Mouse (Mus musculus): ENCODE measurements around the gene Rdh16f2.
"Not testable (repeated sequence)": the region's sequence is repeated elsewhere in the genome, so short reads cannot be mapped to it uniquely, and the experiment has no call there.

Gene Rdh16f2

DNA sequence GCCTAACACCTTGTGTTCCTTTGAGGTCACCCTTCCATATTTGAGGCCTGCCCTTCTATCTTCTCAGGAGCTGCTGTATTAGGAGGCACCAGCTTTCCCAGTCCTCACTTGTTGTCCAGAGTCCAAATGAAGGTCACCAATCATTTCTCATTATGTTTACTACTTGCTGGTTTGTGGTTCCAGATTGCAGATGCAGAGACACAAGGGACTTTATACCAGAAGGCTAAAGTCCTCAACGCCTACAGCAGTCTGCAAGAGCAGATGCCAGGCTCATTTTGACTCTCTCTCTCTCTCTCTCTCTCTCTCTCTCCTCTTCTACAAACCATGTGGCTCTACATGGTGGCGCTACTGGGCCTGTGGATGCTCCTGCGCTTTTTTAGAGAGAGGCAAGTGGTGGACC, at the start of gene Rdh16f2:
Gene Rdh16f2, plus strand, starts transcription at position 243 of the 400 bp plus-strand sequence.
- DNase-seq (ENCODE audit: low spot score in 2 of 2): no peak

DNA sequence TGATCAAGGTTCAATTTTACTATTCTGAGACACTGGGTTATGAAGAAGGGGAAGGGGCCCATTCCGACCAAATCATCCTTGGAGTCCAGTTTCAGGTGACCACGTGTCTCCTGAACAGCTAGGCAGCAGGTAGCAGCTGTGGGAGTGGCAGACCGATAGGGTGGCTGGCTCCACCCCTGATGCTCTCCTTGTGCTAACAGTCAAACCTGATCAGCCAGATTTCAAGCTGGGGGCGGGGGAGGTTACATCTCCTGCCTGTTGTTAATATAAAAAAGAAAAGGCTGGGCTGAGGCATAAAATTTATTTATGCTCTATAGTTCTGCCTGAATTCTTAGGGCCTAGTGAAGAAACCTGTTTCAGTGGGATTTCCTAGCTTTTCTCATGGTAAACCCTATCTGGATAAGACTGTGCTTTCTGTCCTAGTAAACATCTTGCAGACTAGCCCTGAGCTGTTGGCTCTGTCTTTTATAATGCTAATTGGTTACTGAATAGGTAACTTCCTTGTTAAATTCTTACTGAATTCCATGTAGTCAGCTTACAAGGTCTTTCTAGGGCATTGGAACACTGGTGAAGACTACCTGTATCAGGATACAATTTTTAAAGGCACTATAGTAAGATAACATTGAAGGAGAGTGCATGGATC, 48.9 kb upstream of the Rdh16f2 start:
- not testable (repeated sequence) for DNase-seq (ENCODE audit: low spot score in 2 of 2)

DNA sequence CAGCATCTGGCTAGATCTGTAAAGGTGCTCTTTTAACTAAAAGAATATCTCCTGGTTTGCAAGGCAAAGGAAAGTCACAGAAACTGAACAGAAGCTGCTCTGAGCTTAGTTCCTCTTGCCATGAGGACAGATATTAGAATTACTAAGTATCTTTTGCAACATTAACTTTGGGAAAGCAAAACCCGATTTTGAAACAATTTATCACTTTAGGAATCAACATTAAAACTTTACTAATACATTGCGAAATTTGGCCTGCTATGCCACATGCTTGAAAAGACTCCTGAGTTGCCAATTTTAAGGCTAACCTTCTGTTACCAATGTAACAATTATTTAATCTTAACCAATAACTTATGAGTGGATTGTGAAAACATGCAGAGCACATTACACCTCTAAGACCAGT, 44.5 kb upstream of the Rdh16f2 start:
- DNase-seq (ENCODE audit: low spot score in 2 of 2): not testable (repeated sequence)

DNA sequence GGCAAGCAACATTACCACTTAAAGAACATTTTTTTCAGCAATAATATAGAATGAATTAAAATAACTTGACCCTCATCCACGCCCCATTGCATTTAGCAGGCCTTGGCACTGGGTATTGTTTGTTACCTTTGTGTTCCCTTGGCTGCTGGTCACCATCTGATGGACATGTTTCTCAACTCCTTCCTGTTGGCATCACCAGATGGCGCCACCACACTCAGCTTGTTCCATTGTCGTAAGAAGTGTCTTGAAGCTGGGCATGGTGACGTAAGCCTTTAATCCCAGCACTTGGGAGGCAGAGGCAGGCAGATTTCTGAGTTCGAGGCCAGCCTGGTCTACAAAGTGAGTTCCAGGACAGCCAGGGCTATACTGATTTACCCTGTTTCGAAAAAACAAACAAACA, 40.9 kb upstream of the Rdh16f2 start:
- no peak for DNase-seq (ENCODE audit: low spot score in 2 of 2)

DNA sequence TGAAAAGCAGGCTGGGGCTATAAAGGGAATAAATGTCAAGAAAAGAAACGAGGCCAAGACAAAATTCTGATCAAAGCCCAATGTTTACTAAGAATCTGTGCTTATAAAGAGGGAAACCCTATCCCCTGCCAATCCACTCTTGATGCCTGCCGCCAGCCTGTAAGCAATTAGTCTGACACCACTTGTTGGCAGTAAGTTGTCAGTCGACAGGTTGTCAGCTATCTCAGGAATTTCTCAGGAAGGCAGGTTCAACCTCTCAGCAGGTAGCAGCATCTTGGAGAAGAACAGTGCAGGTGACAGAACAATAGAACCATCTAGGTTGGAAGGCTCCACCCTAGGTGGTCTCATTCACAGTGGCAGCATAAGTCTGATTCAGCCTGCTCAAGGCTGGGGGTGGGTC, 37.2 kb upstream of the Rdh16f2 start:
- no peak for DNase-seq (ENCODE audit: low spot score in 2 of 2)

DNA sequence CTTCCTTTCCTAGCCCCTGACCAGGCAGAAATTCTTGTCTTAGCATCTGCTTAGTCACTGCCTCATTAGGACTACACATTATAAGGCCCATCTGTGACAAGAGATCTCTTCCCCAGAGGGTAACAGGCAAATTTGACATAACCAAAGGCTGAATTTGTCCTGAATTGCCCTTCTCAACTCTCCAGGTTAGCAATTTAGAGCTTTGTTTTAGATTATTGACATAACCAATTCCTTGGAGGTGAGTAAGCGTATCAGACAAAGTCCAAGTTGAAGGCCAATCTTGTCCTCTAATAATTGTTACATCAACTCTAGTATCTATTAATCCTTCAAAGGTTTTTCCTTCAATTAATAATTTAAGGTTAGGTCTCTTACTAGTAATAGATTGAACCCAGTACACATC, 32.1 kb upstream of the Rdh16f2 start:
- DNase-seq (ENCODE audit: low spot score in 2 of 2): not testable (repeated sequence)

DNA sequence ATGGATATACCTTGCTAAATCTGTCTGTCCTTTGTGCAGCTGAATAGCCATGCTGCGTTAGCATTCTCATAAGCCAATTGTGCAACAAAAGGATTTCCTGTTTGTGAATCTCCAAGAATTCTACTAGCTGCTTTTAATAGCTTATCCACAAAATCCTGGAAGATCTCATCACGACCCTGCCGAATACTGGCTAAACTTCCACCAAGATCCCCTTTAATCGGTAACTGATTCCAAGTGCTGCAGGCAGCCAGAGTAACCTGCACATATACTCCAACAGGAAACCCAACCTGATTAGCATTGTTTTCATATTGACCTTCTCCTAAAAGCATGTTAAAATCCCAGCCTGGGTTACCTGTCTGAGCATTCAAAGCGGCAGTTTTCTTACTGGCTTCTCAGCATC, 31.0 kb upstream of the Rdh16f2 start:
- no peak for DNase-seq (ENCODE audit: low spot score in 2 of 2)

DNA sequence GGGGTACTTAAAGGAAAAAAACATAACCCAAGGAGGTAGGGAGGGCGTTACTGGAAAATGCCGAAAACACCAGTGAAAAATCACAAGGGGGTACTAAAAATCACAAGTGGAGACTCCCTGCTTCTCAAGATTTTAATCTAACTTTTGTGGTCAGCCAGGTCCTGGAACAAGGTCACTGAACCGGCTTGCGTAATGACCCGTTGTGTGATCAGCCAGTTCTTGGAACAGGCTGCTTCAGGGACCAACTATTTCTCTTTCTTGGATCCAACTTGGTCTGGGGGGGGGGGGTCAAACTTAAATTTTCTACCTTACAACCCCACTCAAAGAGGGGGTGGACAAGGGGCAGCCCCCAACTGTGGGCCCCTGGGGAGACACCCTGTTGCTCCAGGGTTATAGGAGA, 28.5 kb upstream of the Rdh16f2 start:
- DNase-seq (ENCODE audit: low spot score in 2 of 2): not testable (repeated sequence)

DNA sequence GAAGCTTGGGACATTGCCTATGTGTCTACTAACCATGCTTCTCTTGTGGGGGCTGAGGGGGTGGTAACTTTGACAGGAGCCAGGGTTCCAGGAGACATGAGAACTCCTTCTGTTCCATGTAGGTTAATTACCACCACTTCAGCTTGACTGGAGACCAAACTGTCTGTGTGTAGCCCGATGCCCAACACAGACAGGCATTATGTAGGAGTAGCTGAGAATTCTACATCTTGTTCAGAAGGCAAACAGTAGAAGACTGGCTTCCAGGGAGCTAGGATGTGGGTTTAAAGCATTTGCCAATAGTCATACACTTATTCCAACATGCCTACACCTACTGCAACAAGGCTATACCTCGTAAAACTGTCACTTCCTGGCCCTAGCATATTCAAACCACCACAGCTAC, 27.7 kb upstream of the Rdh16f2 start:
- DNase-seq (ENCODE audit: low spot score in 2 of 2): no peak

DNA sequence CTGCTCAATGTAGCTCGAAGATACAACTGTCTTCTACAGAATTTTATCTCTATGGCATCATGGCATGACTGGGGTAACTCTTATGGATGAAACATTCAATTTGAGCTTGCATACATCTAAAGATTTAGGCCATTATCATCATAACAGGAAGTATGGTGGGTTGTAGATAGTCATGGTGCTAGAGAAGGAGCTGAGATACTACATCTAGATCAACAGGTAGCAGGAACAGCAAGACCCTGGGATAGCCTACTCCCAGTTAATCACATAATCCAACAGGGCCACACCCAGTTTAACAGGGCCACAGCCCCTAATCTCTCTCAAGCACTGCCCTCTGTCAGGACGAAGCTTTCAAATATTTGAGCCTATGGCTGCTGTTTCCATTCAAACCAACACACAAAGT, 25.5 kb upstream of the Rdh16f2 start:
- DNase-seq (ENCODE audit: low spot score in 2 of 2): no peak

DNA sequence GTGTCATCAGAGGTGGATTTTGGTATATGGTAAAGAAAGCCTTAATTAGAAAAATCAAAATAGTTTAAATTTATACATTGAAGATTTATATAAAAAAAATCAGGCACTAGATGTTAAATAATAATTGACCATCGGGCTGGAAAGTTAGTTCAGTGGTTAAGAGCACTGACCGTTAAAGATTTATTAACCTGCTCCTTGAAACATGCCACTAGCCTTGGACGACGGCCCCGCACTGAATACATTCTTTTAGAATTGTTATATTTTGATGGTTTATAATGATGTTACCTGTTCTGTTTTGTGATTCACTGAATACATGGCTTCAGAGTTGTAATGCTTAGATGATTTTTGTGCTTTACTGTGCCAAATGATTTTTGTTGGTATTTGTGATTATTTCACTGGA, 20.3 kb upstream of the Rdh16f2 start:
- not testable (repeated sequence) for DNase-seq (ENCODE audit: low spot score in 2 of 2)

DNA sequence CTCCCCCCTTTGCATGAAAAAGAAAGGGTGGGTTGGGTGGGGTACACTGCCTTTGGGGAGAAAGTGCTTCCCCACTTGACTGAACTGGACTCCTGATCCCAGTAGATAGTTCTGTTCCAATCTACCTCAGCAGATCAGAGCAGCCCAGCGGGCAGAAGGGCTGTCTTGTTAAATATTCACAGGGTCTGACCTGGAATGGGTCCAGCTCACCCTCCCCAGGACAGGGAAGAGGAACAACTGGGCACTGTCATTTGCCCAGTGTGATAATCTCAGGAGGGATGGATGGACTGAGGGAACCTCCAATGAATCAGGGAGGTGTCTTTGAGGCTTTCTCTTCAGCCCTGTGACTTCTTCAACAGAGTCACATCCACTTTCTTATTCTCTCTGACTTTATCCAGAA, 18.2 kb upstream of the Rdh16f2 start:
- no peak for DNase-seq (ENCODE audit: low spot score in 2 of 2)

DNA sequence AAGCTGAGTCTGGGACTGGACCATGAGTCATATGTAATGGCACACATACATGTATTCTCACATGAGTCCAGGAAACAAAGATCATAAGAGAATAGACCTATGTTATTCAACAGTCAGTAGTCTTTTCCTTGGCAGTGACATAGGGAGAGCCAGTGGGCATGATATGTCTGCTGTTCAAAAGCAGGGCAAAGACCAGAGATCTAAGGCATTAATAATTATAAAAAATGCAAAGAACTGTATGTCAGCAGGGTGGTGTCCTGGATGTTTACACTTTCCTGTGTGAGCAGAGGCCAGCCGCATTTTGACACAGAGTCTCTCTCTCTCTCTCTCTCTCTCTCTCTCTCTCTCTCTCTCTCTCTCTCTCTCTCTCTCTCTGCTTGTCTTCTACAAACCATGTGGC, 16.6 kb upstream of the Rdh16f2 start, which contains the start of gene Rdh19:
Gene Rdh19, plus strand, starts transcription at position 301 of the 400 bp plus-strand sequence.
- no peak for DNase-seq (ENCODE audit: low spot score in 2 of 2)

DNA sequence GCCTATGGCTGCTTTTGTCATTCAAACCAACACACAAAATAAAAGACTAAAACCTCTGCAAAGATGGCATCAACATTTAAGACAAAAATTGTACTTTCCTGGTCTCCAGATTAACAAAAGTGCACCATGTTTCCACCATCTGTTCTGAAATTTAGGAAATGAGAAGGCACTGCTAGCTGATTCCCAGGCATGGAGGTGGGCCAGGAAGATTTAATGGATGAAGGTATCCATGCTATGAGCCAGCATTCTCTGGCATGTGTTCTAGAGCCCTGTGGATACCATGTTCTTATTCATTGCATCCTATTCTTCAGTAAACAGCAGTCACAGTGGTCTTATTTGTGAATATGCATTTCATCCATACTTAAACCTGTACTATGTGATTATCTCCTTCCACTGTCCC, 9.9 kb upstream of the Rdh16f2 start:
- DNase-seq (ENCODE audit: low spot score in 2 of 2): no peak

DNA sequence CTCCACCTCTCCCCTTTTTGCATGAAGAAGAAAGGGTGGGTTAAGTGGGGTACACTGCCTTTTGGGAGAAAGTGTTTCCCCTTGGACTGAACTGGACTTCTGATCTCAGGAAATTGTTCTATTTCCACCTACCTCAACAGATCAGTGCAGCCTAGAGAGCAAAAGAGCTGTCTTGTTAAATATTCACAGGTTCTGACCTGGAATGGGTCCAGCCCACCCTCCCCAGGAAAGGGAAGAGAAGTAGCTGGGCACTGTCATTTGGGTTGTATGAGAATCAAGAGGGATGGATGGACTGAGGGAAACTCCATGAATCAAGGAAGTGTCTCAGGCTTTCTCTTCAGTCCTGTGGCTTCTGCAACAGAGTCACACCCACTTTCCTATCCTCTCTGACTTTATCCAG, 1.3 kb upstream of the Rdh16f2 start:
- no peak for DNase-seq (ENCODE audit: low spot score in 2 of 2)

DNA sequence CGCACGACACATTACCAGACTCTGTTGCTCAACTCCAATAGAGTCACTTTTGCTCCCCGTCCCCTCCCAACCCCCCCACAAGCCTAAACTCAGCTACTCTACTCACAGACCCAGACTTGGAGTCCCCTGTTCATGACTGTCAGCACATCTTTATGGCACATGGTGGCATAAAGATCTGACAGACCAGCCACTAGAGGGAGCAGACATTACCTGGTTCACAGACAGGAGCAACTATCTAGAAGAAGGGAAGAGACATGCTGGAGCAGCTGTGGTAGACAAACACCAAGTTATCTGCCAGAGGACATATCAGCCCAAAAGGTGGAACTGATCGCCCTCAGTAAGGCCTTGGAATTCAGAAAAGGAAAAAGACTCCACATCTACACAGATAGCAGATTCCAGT, 6.2 kb downstream of the Rdh16f2 start:
- DNase-seq (ENCODE audit: low spot score in 2 of 2): no peak

DNA sequence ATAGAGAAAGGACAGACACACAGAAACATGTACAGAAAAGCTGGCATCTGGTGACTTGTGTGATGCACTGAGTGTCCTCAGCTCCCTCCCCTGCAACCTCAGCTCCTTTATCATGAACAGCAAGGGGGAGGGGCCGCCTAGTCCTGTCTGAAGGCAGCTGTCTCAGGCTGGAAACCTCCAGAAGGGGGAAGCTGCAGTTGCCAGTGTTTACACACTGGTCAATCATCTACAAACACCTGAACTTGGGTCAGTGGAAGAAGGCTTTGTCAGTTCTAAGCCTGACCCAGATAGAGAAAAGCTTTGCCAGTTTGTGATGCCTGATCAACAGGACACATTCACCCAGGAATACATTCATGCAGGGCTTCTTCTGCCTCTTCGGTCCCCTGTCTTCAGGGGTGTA, 11.4 kb downstream of the Rdh16f2 start:
- DNase-seq (ENCODE audit: low spot score in 2 of 2): no peak

DNA sequence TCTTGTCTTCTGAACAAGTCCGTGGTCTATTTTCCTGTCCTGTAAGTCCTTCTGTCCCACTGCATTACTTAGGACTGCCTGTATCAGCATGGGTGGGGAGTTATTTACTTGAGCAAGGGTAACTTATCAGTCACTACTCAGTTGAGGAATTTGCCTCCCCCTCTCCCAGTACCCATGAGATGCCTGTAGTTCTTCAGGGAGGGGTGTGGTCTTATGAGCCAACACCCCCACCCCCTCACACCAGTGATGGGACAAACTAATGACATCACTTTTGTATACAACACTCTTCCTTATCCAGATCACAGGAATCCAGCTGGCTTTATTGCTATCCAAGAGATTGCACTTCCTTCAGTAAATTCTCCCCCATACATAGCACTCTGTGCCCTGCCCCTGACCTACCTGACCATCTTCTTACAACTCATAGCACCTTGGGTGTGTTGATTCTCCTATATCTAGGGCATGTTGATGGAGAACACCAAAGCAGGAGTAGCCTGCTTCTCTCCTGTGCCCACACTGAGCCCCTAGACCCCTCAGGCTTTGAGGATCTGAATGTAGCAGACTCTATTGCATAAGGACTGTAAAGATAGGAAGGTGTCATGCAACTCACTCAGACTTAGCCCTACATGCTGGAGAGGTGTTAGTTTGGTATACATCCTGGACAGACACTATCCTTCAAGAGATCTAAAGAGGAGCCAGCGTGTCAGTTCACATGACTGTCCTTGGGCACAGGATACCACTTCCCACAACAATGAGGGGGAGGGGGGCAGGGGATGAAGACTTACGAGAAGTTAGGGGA, 12.2 kb downstream of the Rdh16f2 start:
- DNase-seq (ENCODE audit: low spot score in 2 of 2): no peak

DNA sequence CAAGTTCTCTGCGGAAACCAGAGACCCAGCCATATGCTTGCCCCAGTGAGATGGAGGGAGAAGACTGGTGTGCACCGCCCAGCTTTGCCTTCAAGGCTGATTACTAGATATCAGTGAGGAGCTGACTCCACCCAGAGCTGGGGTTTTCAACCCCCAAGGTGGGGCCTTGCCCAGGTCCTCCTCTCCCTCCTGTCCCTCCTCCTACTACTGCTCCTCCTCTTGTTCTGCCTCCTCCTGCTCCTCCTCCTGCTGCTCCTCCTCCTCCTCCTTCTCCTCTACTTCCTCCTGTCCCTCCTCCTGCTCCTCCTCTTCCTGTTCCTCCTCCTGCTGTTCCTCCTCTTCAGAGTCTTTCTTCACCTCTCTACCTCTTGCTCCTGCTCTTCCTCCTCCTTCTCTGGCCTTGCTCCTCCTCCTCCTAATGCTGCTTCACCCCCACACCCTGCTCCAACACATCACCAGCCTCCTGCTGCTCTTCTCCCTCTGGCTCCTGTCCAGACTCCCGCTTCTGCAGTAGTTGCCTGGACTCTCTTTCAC, 12.9 kb downstream of the Rdh16f2 start:
- no peak for DNase-seq (ENCODE audit: low spot score in 2 of 2)

DNA sequence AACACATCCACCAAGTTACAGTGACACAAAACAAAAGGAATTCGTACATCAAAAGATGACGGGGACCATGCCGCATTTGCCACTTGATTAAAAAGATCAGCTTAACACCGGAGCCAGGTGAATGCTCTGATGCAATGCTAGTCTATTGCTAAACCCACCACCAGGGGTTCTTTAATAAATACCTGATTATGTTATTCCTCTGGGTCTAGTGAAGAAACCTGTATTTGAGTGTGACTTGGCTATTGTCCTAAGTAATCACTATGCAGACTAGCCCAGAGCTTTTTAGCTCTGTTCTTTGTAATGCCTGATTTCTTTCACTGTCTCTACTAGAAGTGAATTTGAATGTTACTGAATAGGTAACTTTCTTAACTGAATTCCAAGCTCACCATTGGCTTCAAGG, 14.8 kb downstream of the Rdh16f2 start:
- DNase-seq (ENCODE audit: low spot score in 2 of 2): no peak

DNA sequence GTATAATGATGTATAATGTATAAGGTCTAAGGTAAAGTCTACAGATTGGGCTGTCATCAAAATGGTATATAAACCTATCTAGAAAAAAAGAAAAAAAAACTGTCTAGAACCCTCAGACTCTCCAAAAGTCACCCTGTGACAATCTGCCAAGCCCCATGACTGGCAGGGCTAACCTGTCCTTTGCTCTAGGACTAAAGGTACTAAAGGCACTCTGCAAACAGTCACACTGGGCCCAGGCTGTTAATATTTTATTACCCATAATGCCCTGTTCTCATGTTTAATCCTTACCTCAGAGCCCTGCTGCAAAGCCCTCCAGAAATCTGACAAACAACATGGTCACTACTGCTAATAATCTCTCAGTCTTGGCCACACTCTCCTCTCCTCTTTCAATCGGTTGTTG, 20.3 kb downstream of the Rdh16f2 start:
- no peak for DNase-seq (ENCODE audit: low spot score in 2 of 2)

DNA sequence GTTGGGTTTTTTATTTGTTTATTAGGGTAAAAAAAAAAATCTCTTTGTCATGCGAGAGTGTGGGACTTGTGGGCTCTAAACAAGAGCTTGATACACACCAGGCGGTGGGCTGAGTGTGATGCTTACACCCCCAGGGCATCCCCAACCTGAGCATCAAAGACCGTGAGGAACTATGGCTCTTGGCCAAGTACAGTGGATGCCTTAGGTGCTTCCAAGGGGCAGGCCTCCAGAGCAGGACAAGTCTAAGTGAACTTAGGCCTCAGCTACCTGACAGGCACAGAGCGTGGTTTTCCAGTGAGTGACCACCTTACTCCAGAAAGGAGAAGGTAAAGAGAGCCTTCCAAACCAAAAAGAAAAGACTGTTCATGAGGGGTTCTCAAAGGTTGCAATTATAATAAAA, 20.7 kb downstream of the Rdh16f2 start:
- DNase-seq (ENCODE audit: low spot score in 2 of 2): no peak

DNA sequence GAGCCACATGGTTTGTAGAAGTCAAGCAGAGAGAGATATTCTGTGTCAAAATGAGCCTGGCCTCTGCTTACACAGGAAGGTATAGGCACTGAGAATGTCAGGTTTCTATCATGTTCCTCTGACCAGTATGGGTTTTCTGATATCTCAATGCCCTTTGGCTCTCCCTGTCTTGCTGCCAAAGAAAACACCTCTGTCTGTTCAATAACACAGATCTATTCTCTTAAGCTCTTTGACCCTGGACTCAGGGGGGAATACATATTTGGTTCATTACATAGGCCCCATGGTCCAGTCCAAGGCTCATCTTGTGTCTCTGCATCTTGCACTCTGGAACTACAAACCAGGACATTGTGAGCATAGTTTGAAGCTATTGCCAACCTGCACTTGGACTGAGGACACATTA, 22.3 kb downstream of the Rdh16f2 start, which contains the start of gene Rdh7:
Gene Rdh7, minus strand, starts transcription at position 213 of the 400 bp plus-strand sequence.
- DNase-seq (ENCODE audit: low spot score in 2 of 2): no peak
